Mouse (Mus musculus) midbrain, embryonic 16.5 days (tissue): ENCODE results near the gene Ifit2. TPM values are rescaled to one million over a fixed set of nuclear protein-coding genes. Genes with fewer than 3 reads are reported as not detected.

Source experiments
- ATAC-seq: fragments of 200-750 bp; cut with Nextera tagmentation; 2 replicates; pipeline ENCODE4 v1.8.0; 2017; ENCODE audit warnings: moderate TSS enrichment
- H3K27ac ChIP-seq: fragments of 300-500 bp; sonication (generic); 2 replicates; pipeline ENCODE4 v1.5.1; 2014; ENCODE audit warnings: mild to moderate bottlenecking, low read length, mixed read lengths
- H3K27me3 ChIP-seq: fragments of 300-500 bp; sonication (generic); 2 replicates; pipeline ENCODE4 v1.6.1; 2014; ENCODE audit warnings: low read depth, low read length, mixed read lengths; ENCODE audit not compliant: control insufficient read depth, insufficient read depth
- H3K36me3 ChIP-seq: fragments of 300-500 bp; sonication (generic); 2 replicates; pipeline ENCODE4 v1.6.1; 2014; ENCODE audit warnings: mild to moderate bottlenecking, low read length, moderate library complexity, mixed read lengths; ENCODE audit not compliant: control insufficient read depth, insufficient read depth
- H3K4me1 ChIP-seq: fragments of 300-500 bp; sonication (generic); 2 replicates; pipeline ENCODE4 v1.6.1; 2014; ENCODE audit warnings: mild to moderate bottlenecking, low read length, mixed read lengths; ENCODE audit not compliant: control insufficient read depth, insufficient read depth
- H3K4me2 ChIP-seq: fragments of 300-500 bp; sonication (generic); 2 replicates; pipeline ENCODE4 v1.6.1; 2014; ENCODE audit warnings: mild to moderate bottlenecking, low read length, mixed read lengths
- H3K4me3 ChIP-seq: fragments of 300-500 bp; sonication (generic); 2 replicates; pipeline ENCODE4 v1.5.1; 2014; ENCODE audit warnings: low read depth, mild to moderate bottlenecking, low read length, moderate library complexity, mixed read lengths
- H3K9ac ChIP-seq: fragments of 300-500 bp; sonication (generic); 2 replicates; pipeline ENCODE4 v1.6.1; 2014; ENCODE audit warnings: low read depth, low read length, mixed read lengths
- H3K9me3 ChIP-seq: fragments of 300-500 bp; sonication (generic); replicated peaks from 2 replicates; pipeline ENCODE4 v1.6.1; 2014; ENCODE audit warnings: mild to moderate bottlenecking, low read length, mixed read lengths; ENCODE audit not compliant: control insufficient read depth, poor library complexity, severe bottlenecking
- WGBS: fragments of 180-500 bp; shearing (Covaris S2); extraction: QIAGEN DNeasy Blood & Tissue Kit; methylation state at CpG from one replicate; pipeline ENCODE4 v1.1.7; 2014; 5-methylcytosine and 5-hydroxymethylcytosine counted together
- polyA plus RNA-seq: library from polyadenylated mRNA; unstranded; fragments of >200 nt; fragmentation: Nextera tagmentation; extraction: Ambion mirVana; gene quantifications from 2 replicates; pipeline ENCODE4 v1.2.1, GENCODE M21; 2015

Ifit2 gene
- 8.3 and 9.9 TPM in 2 replicates for polyA plus RNA-seq

DNA sequence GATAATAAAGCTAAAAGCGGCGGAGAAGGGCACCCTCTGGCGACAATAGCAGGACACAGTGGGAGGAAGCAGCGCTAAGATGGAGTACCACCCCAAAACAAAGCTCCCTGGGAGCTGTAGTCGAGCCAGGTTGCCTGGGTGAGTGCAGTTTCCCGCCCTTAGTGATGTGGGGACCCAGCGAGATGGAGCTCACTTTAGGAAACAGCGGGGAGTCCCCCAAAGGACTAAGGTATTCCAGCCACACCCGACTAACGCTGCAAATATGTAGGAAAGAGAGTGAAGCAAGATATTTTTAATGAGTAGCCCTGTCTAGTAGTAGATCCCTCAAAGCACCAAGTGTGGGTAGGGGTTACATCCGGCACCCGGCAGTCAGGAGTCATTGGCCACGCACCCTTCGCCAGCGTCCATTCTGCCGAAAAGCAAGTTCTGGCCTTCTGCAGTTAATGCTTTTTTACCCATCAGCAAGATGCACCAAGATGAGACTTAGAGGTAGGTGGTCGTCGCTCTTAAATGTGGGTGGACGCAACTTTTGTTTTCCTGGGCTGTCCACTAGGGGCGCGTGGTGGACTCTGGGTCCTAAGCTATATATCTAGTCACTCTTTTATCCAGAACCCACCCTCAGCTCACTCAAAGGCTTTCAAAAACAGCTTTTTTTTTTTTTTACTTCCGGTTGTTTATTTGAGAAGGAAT, at the start of gene Ifit2:
Gene Ifit2 (plus strand): TSS at position 161 of the 690 bp plus-strand sequence.
- Histone ChIP-seq H3K27me3 (no peaks in the 10 kb centered on the region), H3K9ac (peak within 1 kb of the TSS; percentile 57), H3K36me3 (no peaks in the 10 kb centered on the region), H3K4me1 (peaks cover 11% of the 10 kb centered on the region), H3K9me3 (no peaks in the 10 kb centered on the region), H3K4me3 (peak within 1 kb of the TSS; percentile 48), H3K4me2 (peak within 1 kb of the TSS; percentile 55), H3K27ac (peak within 1 kb of the TSS; percentile 60)
- under 1% methylated on average over 22 of the region's 22 CpGs for WGBS
- ATAC-seq = peak; percentile 97

DNA sequence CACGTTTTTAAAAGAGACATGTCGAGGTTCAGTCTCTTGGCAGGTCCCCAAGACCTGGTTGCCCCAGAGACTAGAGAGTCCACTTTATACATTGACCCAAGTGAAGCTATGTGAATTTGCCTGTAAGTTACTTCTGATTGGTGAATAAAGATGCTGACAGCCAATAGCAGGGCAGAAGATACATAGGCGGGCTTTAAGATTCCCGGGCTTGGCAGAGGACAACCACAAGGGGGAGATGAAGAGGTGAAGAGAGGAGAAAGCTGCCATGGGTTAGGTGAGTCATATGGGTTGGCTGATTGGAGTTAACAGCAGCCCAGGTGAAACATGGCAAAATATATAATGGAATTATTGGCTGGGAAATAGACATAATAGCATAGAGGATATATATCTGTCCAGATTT, 49.7 kb upstream of the Ifit2 start:
- no peak overlapping the region for H3K4me2 ChIP-seq
- WGBS = 51% methylated on average over 4 of the region's 4 CpGs
- H3K27ac ChIP-seq = no peak overlapping the region
- peaks cover 2% of the 10 kb centered on the region; the same call in 1 of the 2 replicates for H3K36me3 ChIP-seq
- H3K4me3 ChIP-seq = no peak overlapping the region
- H3K9ac ChIP-seq = no peak overlapping the region
- no peak for ATAC-seq
- H3K9me3 ChIP-seq = no peaks in the 10 kb centered on the region
- no peaks in the 10 kb centered on the region for H3K4me1 ChIP-seq
- H3K27me3 ChIP-seq = no peaks in the 10 kb centered on the region

DNA sequence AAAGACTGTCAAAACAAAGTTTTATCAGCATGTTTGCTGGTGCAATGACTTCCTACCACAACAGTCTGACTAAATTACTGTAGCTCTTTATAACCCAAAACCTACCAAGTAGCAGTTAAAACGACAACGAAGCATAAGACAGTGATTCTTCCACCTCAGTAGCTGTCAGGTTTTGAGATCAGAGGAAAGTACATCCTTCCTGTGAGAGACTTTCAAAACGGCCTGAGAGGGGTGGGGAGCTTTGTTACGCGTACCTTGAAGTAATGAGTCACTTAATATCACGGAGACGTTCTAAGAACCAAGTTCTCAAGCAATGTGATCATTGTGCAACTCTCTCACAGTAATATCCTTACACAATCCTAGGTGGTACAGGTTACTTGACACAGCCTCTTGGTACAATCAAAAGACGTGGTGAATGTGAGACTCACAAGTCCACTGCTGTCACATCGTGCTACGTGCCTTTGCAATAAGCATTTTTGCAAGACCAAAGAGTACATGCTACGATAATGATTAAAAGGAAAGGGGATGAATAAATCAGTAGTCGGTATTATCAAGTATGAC, 45.3 kb upstream of the Ifit2 start:
- ATAC-seq = no peak
- peaks cover 11% of the 10 kb centered on the region; the same call in 1 of the 2 replicates for H3K36me3 ChIP-seq
- 90% methylated on average over 12 of the region's 12 CpGs for WGBS
- no peak overlapping the region for H3K9ac ChIP-seq
- no peaks in the 10 kb centered on the region for H3K9me3 ChIP-seq
- H3K4me3 ChIP-seq = no peak overlapping the region
- H3K27ac ChIP-seq = no peak overlapping the region
- H3K4me2 ChIP-seq = no peak overlapping the region
- no peaks in the 10 kb centered on the region for H3K27me3 ChIP-seq
- no peaks in the 10 kb centered on the region for H3K4me1 ChIP-seq

DNA sequence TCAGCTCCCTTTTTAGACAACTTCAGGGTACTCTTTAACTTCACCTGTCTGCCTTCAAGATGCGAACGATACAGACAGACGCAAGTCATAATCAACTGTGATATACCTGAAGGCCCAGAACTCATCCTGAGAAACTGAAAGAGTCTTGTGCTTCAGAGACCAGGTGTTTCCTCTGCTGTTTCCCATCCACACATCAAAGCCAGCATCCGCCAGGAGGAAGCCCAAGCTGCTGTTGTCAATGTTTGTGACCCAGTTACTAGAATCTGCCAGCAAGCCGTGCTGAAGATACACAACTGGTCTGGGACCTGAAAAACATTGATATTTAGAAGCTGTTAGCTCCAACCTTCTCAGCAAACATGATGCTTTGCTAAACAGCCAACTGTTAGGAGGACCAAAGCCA, 39.8 kb upstream of the Ifit2 start:
- H3K4me1 ChIP-seq = no peaks in the 10 kb centered on the region
- no peaks in the 10 kb centered on the region for H3K27me3 ChIP-seq
- H3K27ac ChIP-seq = no peak overlapping the region
- 96% methylated on average over 5 of the region's 5 CpGs for WGBS
- no peak for ATAC-seq
- H3K4me3 ChIP-seq = no peak overlapping the region
- no peak overlapping the region for H3K4me2 ChIP-seq
- H3K36me3 ChIP-seq = 0 out of 2 replicates have a peak, but pooled peaks cover 9% of the 10 kb centered on the region
- H3K9ac ChIP-seq = no peak overlapping the region
- no peaks in the 10 kb centered on the region for H3K9me3 ChIP-seq

DNA sequence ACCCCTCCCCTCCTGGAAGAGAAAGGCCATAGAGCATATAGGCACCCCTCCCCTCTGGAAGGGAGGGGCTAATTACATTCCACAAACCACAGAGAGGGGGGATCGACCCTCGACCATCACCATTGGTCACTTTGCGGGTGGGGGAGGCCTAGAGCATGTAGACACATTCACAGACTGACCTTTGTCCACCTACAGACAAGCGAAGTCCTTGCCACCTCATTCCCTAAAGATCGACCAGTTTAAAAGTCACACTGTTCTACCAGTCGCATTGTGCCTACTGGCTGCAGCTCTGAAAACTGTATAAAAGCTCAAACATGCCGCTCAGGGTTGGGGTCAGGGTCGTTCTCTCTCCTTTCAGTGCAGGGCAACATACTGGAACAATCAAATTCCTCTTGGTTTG, 39.0 kb upstream of the Ifit2 start:
- no peak overlapping the region for H3K4me2 ChIP-seq
- 82% methylated on average over 8 of the region's 8 CpGs for WGBS
- no peaks in the 10 kb centered on the region for H3K9me3 ChIP-seq
- H3K4me1 ChIP-seq = no peaks in the 10 kb centered on the region
- ATAC-seq = no peak
- H3K27me3 ChIP-seq = no peaks in the 10 kb centered on the region
- no peak overlapping the region for H3K9ac ChIP-seq
- H3K4me3 ChIP-seq = no peak overlapping the region
- no peak overlapping the region for H3K27ac ChIP-seq
- H3K36me3 ChIP-seq = 0 out of 2 replicates have a peak, but pooled peaks cover 6% of the 10 kb centered on the region

DNA sequence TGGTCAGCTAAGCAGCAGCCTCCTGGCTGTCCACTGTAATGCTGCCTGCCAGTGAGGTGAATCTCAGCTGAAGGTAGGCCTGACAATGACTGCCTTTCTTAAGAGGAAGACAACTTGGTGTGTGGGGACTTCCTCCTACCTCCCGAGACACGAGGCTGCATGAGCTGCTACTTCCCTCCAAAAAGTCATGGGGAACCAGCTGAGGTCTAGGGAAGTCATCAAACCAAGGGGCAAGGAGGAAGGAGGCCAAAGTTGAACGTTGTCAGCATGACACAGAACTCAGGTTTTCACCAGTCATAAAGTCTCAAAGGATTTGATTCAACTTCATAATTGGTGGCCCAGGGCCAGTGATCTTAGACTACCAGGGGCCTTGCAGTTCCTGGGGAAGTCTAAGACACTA, 34.8 kb upstream of the Ifit2 start:
- Histone ChIP-seq H3K27me3 (no peaks in the 10 kb centered on the region), H3K9me3 (no peaks in the 10 kb centered on the region), H3K36me3 (no peaks in the 10 kb centered on the region; the same call in 1 of the 2 replicates), H3K4me2 (no peak overlapping the region), H3K27ac (no peak overlapping the region), H3K4me3 (no peak overlapping the region), H3K9ac (no peak overlapping the region), H3K4me1 (no peaks in the 10 kb centered on the region)
- 85% methylated on average over 3 of the region's 3 CpGs for WGBS
- no peak for ATAC-seq

DNA sequence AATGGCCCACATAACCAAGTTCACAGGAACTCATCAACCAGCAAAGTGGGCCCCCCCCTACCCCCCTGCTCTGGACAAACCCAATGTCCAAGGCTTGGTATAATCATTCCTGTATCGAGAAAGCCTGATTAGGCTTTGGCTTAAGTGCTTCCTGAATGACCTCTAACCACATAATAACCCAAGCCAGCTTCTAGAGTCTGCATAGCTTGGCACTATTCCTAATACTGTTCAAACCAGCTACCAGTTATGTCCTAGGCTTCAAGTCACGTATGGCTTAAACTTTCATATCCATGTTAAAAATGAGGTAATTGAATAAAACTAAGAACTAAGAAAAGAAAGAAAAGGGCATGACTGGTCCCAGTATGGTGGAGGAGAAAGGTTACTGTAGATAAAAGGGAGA, 34.1 kb upstream of the Ifit2 start:
- H3K9me3 ChIP-seq = no peaks in the 10 kb centered on the region
- H3K36me3 ChIP-seq = no peaks in the 10 kb centered on the region; the same call in 1 of the 2 replicates
- WGBS = 90% methylated on average over 2 of the region's 2 CpGs

DNA sequence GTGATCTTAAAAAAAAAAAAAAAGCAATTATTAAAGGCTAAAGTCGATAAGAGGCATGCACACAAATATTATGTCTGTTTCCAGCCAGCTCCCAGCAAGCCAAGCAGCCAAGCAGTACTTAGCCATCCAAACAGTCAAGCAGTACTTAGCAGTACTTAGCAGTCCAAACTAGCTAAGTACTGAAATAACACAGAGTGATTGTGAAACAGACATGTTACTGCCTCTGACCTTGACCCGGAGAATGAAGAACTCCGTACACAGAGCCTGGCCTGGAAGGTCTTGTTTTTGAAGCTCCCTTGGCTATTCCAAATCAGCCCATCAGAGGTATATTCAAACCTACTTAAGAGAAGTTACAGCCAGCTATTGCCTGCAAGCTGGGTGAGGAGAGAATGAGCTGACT, 33.3 kb upstream of the Ifit2 start:
- no peaks in the 10 kb centered on the region for H3K4me1 ChIP-seq
- no peaks in the 10 kb centered on the region for H3K9me3 ChIP-seq
- WGBS = 95% methylated on average over 3 of the region's 3 CpGs
- ATAC-seq = no peak
- H3K36me3 ChIP-seq = no peaks in the 10 kb centered on the region; the same call in 1 of the 2 replicates
- no peak overlapping the region for H3K9ac ChIP-seq
- H3K27me3 ChIP-seq = no peaks in the 10 kb centered on the region
- no peak overlapping the region for H3K27ac ChIP-seq
- H3K4me2 ChIP-seq = no peak overlapping the region
- no peak overlapping the region for H3K4me3 ChIP-seq

More for the DNA sequence above, 34.1 kb upstream of the Ifit2 start:
- no peak for ATAC-seq
- Histone ChIP-seq H3K9ac (no peak overlapping the region), H3K27me3 (no peaks in the 10 kb centered on the region), H3K4me3 (no peak overlapping the region), H3K4me2 (no peak overlapping the region), H3K4me1 (no peaks in the 10 kb centered on the region), H3K27ac (no peak overlapping the region)

DNA sequence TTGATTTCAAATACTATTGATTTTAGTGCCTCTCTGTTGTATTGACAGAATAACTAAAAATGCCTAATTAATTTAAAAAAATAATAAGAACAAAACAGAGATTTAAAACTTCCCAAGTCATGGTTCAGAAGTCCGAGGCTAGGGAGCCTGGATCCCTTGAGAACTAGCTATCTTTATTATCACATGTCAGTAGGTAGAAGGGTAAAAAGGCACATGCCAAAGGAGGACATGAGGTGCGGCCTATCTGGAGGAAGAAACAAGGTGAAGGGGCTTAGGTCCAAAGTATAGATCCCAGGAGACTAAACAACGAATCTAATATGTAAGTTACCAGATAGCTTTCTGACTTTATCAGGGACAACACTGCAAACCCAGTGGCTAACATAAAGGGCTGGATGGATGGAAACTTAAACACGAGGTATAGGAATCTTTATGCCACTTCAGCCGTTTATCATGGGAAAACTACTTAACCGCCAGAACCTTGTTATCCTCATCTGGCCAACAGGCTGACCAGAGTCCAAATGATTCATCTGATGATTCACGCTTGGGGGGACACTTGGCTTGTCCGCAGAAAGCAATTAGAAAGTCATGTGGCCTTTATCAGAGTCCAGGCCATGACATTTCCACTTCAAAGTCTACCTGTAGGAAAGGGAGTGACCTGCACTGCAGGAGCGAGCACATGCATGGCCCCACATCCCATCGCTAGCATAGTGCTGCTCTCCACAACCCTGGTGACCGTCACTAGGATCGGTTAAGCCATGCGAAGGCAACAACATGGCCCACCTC, 32.5 kb upstream of the Ifit2 start:
- H3K27me3 ChIP-seq = no peaks in the 10 kb centered on the region
- 90% methylated on average over 13 of the region's 13 CpGs for WGBS
- no peaks in the 10 kb centered on the region; the same call in 1 of the 2 replicates for H3K36me3 ChIP-seq
- H3K9me3 ChIP-seq = no peaks in the 10 kb centered on the region
- H3K27ac ChIP-seq = no peak overlapping the region
- no peak for ATAC-seq
- no peak overlapping the region for H3K4me3 ChIP-seq
- H3K4me1 ChIP-seq = no peaks in the 10 kb centered on the region
- H3K4me2 ChIP-seq = no peak overlapping the region
- H3K9ac ChIP-seq = no peak overlapping the region
